Mouse (Mus musculus): ENCODE results near the gene St6gal1. TPM values are rescaled to one million over a fixed set of nuclear protein-coding genes. Genes with fewer than 3 reads are reported as not detected.

The St6gal1 gene
- polyA plus RNA-seq, 1 experiment, result 4.2 TPM

DNA sequence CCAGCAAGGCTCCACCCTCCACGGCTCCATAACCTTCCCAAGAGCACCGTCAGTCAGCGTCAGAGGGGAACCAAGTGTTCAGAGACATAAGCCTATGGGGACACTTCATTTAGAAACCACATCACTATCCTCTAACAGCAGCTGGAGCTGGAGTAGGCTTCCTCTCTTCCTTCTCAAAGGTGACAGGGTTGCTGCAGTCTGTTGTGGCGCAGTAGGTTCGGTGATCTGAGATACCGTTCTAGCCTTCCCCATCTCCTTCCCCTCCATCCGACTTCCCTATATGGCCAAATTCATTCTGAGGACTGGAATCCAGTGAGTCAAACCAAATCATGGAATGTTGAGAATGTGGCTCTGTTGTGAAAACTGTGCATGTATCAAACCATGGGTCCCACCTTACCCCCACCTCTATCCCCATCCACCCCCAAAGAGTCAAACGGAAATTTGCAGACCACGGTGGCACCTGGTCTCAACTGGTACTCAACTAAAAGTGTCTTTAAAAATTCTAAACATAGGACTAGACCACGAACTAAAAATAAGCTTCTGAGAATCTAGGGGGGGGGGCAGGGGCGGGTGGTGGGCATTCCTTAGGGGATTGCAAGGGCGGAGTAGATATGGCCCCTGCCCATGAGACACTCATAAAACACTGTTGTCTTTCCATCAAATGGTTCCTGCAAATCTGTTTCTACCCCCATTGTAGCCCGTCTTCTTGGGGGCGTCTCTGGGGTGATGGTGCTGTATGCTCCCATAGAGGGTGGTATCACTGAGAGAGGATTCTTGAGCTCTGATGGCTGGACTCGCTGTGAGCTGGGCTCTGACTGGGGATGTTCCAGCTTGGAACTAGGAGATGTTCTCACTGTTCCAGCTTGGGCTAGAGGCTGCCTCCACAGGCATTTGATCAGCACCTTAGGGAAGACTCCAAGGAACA lies 60.2 kb downstream of the St6gal1 start:
- no peak for TF ChIP-seq CTCF (IDR thresholded peaks at IDR 0.05; ENCODE audit: control insufficient read depth, insufficient read depth, insufficient replicate concordance, low read depth, low read length)
- no peak for TF ChIP-seq POLR2A (IDR thresholded peaks at IDR 0.05; ENCODE audit: control insufficient read depth, low read depth, low read length)

DNA sequence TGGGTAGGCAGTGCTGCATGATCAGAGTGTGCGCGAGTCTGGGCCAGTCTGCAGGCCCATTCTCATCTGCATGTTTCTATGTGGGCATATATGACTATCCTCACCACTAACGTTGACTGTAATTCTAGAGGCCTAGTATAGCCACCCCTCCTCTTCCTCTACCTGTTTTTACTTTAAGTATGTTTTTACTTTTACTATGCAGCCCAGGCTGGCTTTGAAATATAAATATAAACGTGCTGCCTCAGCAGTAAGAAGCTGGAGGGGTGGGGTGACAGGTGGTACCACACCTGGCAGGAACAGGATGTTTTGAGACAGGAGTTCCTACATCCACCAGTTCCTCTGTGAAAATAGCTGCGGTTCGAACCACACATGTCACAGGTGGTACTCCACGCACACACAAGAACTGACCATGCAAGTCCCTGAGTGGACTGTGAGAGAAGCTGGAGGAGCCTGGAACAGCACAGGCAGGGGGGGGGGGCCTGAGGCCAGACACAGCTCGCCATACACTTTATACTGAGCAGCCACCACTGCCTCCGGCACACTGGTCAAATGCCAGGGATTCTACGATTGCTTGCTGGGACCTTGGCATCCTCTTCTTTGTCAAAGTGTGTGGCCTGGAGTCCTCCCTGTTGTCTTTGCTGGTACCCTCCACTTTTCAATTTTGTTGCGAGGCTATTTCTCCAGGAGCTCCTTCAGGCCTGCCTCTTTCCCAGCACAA lies 62.0 kb downstream of the St6gal1 start:
- TF ChIP-seq POLR2A (IDR thresholded peaks at IDR 0.05; ENCODE audit: control insufficient read depth, low read depth, low read length), result no peak
- Histone ChIP-seq H3K4me1 (ENCODE audit: control insufficient read depth, insufficient read depth, low read length) (no peaks in the 10 kb centered on the region), H3K27ac (ENCODE audit: control insufficient read depth, insufficient read depth, low read depth, low read length) (no peak overlapping the region), H3K4me3 (ENCODE audit: control insufficient read depth, low read depth, low read length) (no peak overlapping the region), H3K27me3 (ENCODE audit: control insufficient read depth, insufficient read depth, low read length) (no peaks in the 10 kb centered on the region), H3K36me3 (ENCODE audit: control insufficient read depth, insufficient read depth, low read length) (no peaks in the 10 kb centered on the region)

More for the DNA sequence above, 60.2 kb downstream of the St6gal1 start:
- H3K4me1 ChIP-seq (ENCODE audit: control insufficient read depth, insufficient read depth, low read length), result no peaks in the 10 kb centered on the region
- no peaks in the 10 kb centered on the region for H3K27me3 ChIP-seq (ENCODE audit: control insufficient read depth, insufficient read depth, low read length)
- no peaks in the 10 kb centered on the region for H3K36me3 ChIP-seq (ENCODE audit: control insufficient read depth, insufficient read depth, low read length)
- no peak overlapping the region for H3K4me3 ChIP-seq (ENCODE audit: control insufficient read depth, low read depth, low read length)
- no peak overlapping the region for H3K27ac ChIP-seq (ENCODE audit: control insufficient read depth, insufficient read depth, low read depth, low read length)

DNA sequence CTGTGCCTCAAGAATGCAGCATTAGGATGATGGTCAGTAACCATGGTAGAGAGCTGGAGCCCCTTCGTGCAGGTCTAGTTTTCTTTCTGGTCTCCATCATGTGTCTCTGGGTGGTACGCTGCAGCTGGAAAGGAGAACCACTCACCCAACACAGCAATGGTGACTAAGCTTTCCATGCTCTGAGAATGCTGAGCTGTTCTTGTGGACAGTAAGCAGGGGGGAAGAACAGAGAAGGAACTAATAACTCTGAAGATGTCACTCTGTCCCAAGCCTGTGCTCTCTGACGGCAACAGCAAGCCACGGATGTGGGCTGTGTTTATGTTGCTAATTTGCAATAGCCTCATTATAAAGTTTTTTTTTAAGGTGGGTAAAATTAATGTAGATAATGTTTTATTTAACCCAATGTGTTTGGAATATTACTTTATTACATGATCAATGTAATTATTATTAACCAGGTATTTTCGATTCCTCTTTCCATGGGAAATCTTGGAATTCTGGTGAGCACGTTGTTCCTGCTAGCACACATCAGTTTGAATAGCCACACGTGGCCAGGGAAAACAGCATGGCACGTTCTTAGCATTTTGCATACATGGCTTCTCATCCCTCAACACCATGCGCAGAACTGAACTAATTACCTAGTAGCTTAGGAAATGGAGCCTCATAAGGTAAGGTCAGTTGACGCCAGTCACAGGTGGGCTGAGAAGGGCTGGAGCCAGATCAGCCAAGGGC lies 62.9 kb downstream of the St6gal1 start:
- Histone ChIP-seq H3K27me3 (ENCODE audit: control insufficient read depth, insufficient read depth, low read length) (no peaks in the 10 kb centered on the region), H3K4me1 (ENCODE audit: control insufficient read depth, insufficient read depth, low read length) (no peaks in the 10 kb centered on the region), H3K4me3 (ENCODE audit: control insufficient read depth, low read depth, low read length) (no peak overlapping the region), H3K27ac (ENCODE audit: control insufficient read depth, insufficient read depth, low read depth, low read length) (no peak overlapping the region), H3K36me3 (ENCODE audit: control insufficient read depth, insufficient read depth, low read length) (no peaks in the 10 kb centered on the region)
- TF ChIP-seq POLR2A (IDR thresholded peaks at IDR 0.05; ENCODE audit: control insufficient read depth, low read depth, low read length), result no peak
- no peak for TF ChIP-seq CTCF (IDR thresholded peaks at IDR 0.05; ENCODE audit: control insufficient read depth, insufficient read depth, insufficient replicate concordance, low read depth, low read length)

DNA sequence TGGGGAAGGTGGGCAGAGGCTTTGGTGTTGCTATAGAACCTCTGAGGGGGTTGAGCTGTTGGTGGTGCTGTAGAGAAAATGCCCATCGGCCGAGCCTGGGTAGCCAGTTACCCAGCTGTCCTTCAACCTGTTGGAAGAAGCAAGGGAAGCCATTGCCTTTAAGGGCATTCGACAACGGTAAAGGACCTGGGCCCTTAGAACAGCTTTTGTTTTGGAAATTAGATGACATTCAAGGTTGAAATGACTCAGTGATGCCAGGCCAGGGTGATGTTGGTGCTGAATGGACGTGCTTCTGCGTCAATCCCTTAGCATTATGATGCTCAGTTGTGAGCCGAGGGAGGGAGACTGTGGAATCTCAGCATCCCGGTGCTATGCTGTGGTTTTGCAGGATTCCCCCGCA lies 63.6 kb downstream of the St6gal1 start:
- no peak overlapping the region for H3K27ac ChIP-seq (ENCODE audit: control insufficient read depth, insufficient read depth, low read depth, low read length)
- no peaks in the 10 kb centered on the region for H3K4me1 ChIP-seq (ENCODE audit: control insufficient read depth, insufficient read depth, low read length)
- H3K27me3 ChIP-seq (ENCODE audit: control insufficient read depth, insufficient read depth, low read length), result no peaks in the 10 kb centered on the region
- H3K4me3 ChIP-seq (ENCODE audit: control insufficient read depth, low read depth, low read length), result no peak overlapping the region
- no peak for TF ChIP-seq POLR2A (IDR thresholded peaks at IDR 0.05; ENCODE audit: control insufficient read depth, low read depth, low read length)
- TF ChIP-seq CTCF (IDR thresholded peaks at IDR 0.05; ENCODE audit: control insufficient read depth, insufficient read depth, insufficient replicate concordance, low read depth, low read length), result no peak
- no peaks in the 10 kb centered on the region for H3K36me3 ChIP-seq (ENCODE audit: control insufficient read depth, insufficient read depth, low read length)

DNA sequence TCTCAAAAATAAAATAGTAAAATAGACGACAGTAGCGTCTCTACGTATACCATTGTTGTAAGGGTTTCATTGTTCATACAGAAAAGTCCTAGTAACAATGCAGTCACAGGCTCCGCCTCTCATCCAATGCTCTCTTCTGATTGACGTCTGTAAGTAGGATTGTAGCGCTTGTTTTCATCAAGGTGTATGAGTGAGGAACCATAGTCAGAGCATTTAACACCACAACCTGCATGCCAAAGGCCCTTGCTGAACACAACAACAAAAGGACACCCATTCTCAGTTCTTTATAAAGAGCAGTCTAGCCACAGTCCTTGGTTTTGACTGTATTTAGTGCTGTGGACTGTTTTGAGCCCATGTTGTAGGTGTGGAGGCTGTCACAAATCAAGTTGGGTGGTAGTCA lies 64.9 kb downstream of the St6gal1 start:
- Histone ChIP-seq H3K36me3 (ENCODE audit: control insufficient read depth, insufficient read depth, low read length) (no peaks in the 10 kb centered on the region), H3K4me3 (ENCODE audit: control insufficient read depth, low read depth, low read length) (no peak overlapping the region), H3K27me3 (ENCODE audit: control insufficient read depth, insufficient read depth, low read length) (no peaks in the 10 kb centered on the region), H3K4me1 (ENCODE audit: control insufficient read depth, insufficient read depth, low read length) (no peaks in the 10 kb centered on the region), H3K27ac (ENCODE audit: control insufficient read depth, insufficient read depth, low read depth, low read length) (no peak overlapping the region)
- TF ChIP-seq CTCF (IDR thresholded peaks at IDR 0.05; ENCODE audit: control insufficient read depth, insufficient read depth, insufficient replicate concordance, low read depth, low read length), result no peak
- no peak for TF ChIP-seq POLR2A (IDR thresholded peaks at IDR 0.05; ENCODE audit: control insufficient read depth, low read depth, low read length)

DNA sequence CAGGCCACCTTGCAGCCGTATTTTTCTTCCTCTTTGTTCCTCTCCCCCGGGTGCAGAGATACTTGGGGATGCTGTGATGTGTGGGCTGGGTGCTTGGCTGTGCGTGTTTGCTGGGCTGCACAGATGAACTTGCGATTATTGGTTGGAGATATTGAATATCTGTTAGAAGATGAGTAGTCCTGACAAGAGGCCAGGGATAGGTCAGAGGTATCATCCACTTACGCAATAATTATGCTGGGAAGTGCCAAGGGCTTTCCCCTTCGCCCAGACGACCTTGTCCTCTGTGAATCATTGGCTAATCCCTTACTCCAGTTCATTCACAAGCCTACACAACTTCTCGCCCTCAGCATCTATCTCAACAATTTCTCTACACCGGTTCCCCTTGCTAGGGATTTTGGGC lies 65.6 kb downstream of the St6gal1 start:
- H3K4me3 ChIP-seq (ENCODE audit: control insufficient read depth, low read depth, low read length), result no peak overlapping the region
- H3K36me3 ChIP-seq (ENCODE audit: control insufficient read depth, insufficient read depth, low read length), result no peaks in the 10 kb centered on the region
- no peaks in the 10 kb centered on the region for H3K27me3 ChIP-seq (ENCODE audit: control insufficient read depth, insufficient read depth, low read length)
- H3K4me1 ChIP-seq (ENCODE audit: control insufficient read depth, insufficient read depth, low read length), result no peaks in the 10 kb centered on the region
- no peak overlapping the region for H3K27ac ChIP-seq (ENCODE audit: control insufficient read depth, insufficient read depth, low read depth, low read length)
- TF ChIP-seq CTCF (IDR thresholded peaks at IDR 0.05; ENCODE audit: control insufficient read depth, insufficient read depth, insufficient replicate concordance, low read depth, low read length), result no peak
- no peak for TF ChIP-seq POLR2A (IDR thresholded peaks at IDR 0.05; ENCODE audit: control insufficient read depth, low read depth, low read length)

DNA sequence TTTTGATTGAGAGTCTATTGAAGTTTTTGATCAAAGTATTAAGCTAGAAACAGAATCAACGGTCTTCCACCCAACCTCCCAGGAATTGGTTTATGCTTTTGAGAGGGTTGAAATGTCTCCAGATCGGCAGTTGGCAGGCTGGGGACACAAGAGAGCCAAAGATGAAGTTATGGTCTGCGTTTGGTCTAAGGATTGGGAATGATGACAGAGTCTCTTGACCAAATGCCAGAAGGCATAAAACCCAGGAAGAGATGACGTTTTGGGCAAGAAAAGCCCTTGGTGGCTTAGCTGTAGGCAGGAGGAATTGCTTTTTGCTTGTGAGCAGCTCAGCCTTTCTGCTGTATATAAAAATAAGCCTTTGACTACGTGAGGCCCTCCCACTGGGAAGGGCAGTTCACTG lies 67.0 kb downstream of the St6gal1 start:
- H3K4me1 ChIP-seq (ENCODE audit: control insufficient read depth, insufficient read depth, low read length), result no peaks in the 10 kb centered on the region
- no peaks in the 10 kb centered on the region for H3K27me3 ChIP-seq (ENCODE audit: control insufficient read depth, insufficient read depth, low read length)
- H3K4me3 ChIP-seq (ENCODE audit: control insufficient read depth, low read depth, low read length), result no peak overlapping the region
- no peak for TF ChIP-seq POLR2A (IDR thresholded peaks at IDR 0.05; ENCODE audit: control insufficient read depth, low read depth, low read length)
- no peak for TF ChIP-seq CTCF (IDR thresholded peaks at IDR 0.05; ENCODE audit: control insufficient read depth, insufficient read depth, insufficient replicate concordance, low read depth, low read length)
- no peaks in the 10 kb centered on the region for H3K36me3 ChIP-seq (ENCODE audit: control insufficient read depth, insufficient read depth, low read length)
- H3K27ac ChIP-seq (ENCODE audit: control insufficient read depth, insufficient read depth, low read depth, low read length), result no peak overlapping the region
